ENCODE assay signal across 8 mouse cellular contexts in genomic region chr19:8722907-8723573, GRCm38 (mm10). TPM values are rescaled to one million over a fixed set of nuclear protein-coding genes. Genes with fewer than 3 reads are reported as not detected.
DNase-seq lines count a peak whose midpoint lies in the region; ATAC-seq lines count a peak whose summit lies in the region.

Slc3a2 (minus strand) TSS chr19:8723369.

- DNase-seq in R1 (ENCODE audit: low read depth, low spot score): peak; percentile 99
- DNase-seq in cerebellum, postnatal 25 days: peak; percentile 96 to 97
- DNase-seq in frontal cortex, postnatal 25 days (ENCODE audit: low spot score in 2 of 2): peak; percentile 89 to 96
- peak; percentile 99 for DNase-seq in hindbrain, embryonic 14.5 days (ENCODE audit: low spot score)
- peak; percentile 97 for DNase-seq in layer of hippocampus, postnatal 36 days
- DNase-seq in lung, postnatal 36 days: peak; percentile 98
- DNase-seq in retina, postnatal 1 day: peak; percentile 99
- peak; percentile 91 to 95 for DNase-seq in urinary bladder, adult 18-20 months (ENCODE audit: low spot score in 2 of 2)

- ATAC-seq in hindbrain, embryonic 14.5 days (ENCODE audit: low FRiP score): peak; percentile 98

- under 1% methylated on average over 50 of the region's 50 CpGs for WGBS in hindbrain, embryonic 14.5 days

- peaks cover 28% of the 10 kb centered on the region for H3K4me1 ChIP-seq in hindbrain, embryonic 14.5 days (replicated peaks; ENCODE audit: control insufficient read depth, insufficient read depth, low read length)

- H3K36me3 ChIP-seq in hindbrain, embryonic 14.5 days (replicated peaks; ENCODE audit: control insufficient read depth, insufficient read depth): peaks cover 33% of the 10 kb centered on the region

- peak within 1 kb of the TSS; percentile 88 for H3K9ac ChIP-seq in hindbrain, embryonic 14.5 days

- H3K9me3 ChIP-seq in hindbrain, embryonic 14.5 days (ENCODE audit: control insufficient read depth, low read length): no peaks in the 10 kb centered on the region

- H3K27me3 ChIP-seq in hindbrain, embryonic 14.5 days (ENCODE audit: control insufficient read depth, insufficient read depth, low read length): no peaks in the 10 kb centered on the region

- H3K4me2 ChIP-seq in hindbrain, embryonic 14.5 days (replicated peaks): peak within 1 kb of the TSS; percentile 84

- peak within 1 kb of the TSS; percentile 67 for H3K4me3 ChIP-seq in hindbrain, embryonic 14.5 days (replicated peaks; ENCODE audit: low read length)

- H3K27ac ChIP-seq in hindbrain, embryonic 14.5 days: peak within 1 kb of the TSS; percentile 95

RNA-seq across cellular contexts. Expression of gene Slc3a2, which starts in this region (rescaled TPM):
- 161 and 174 TPM in 2 replicates for polyA plus RNA-seq in hindbrain, embryonic 14.5 days (2014; fragmentation: Nextera tagmentation; extraction: Ambion mirVana)
- 100 to 1,000 TPM; 146 to 149 TPM for total RNA-seq in layer of hippocampus, postnatal 36 days (2021)

Comparison
In these comparisons a context has a peak if more than half of its experiments do, and no peak if none do; other contexts are left out.
1. Peak in every context shown above with its lines: DNase-seq, ATAC-seq, H3K4me3 ChIP-seq and H3K27ac ChIP-seq.